ENCODE assay signal across 9 mouse cellular contexts in genomic region chr3:28543380-28543984, GRCm38 (mm10).
DNase-seq lines count a peak whose midpoint lies in the region; ATAC-seq and TF ChIP-seq lines count a peak whose summit lies in the region.
"Had no signal": no experiment of that assay in that cellular context is flagged by ENCODE, and none has a peak within 500 bp of the region (broad histone marks: within the 10 kb centered on the region; RNA-seq: fewer than 3 reads in every experiment).

No protein-coding gene starts in this region.

- no peak for ATAC-seq in cerebellum, adult (ENCODE audit: insufficient number of reproducible peaks, low FRiP score, low TSS enrichment)
- ATAC-seq in liver, postnatal 0 days: no peak

- H3K4me2 ChIP-seq in liver, postnatal 0 days (ENCODE audit: low read depth, low read length): peak overlapping the region; percentile 3; the same call in 1 of the 2 replicates

- no peaks in the 10 kb centered on the region for H3K9me3 ChIP-seq in liver, postnatal 0 days (ENCODE audit: low read length)

- no peak overlapping the region for H3K9ac ChIP-seq in liver, postnatal 0 days (replicated peaks)

- no peaks in the 10 kb centered on the region for H3K36me3 ChIP-seq in liver, postnatal 0 days (replicated peaks; ENCODE audit: insufficient read depth, low read length)

- H3K27me3 ChIP-seq in liver, postnatal 0 days (ENCODE audit: insufficient read depth, low read length): no peaks in the 10 kb centered on the region
- H3K27me3 ChIP-seq: CH12.LX had no signal

- H3K4me1 ChIP-seq in liver, postnatal 0 days (ENCODE audit: insufficient read depth): no peaks in the 10 kb centered on the region
- peaks cover 7% of the 10 kb centered on the region for H3K4me1 ChIP-seq in olfactory bulb, adult 2 months (ENCODE audit: control insufficient read depth, insufficient read depth, low read length)

- no peak for TF ChIP-seq POLR2A in brain, embryonic 14.5 days (IDR thresholded peaks at IDR 0.05; ENCODE audit: borderline replicate concordance, extremely low read depth, insufficient read depth, insufficient read length, poor library complexity, severe bottlenecking)
- TF ChIP-seq POLR2A in olfactory bulb, adult 2 months (IDR thresholded peaks at IDR 0.05; ENCODE audit: insufficient read depth, low read depth, low read length): no peak

- H3K27ac ChIP-seq in liver, postnatal 0 days (ENCODE audit: low read depth): no peak overlapping the region
- H3K27ac ChIP-seq in olfactory bulb, adult 2 months (ENCODE audit: insufficient read depth, low read depth, low read length): 0 out of 2 replicates have a peak overlapping the region, but pooled peaks have one; percentile 26

- WGBS in liver, postnatal 0 days (ENCODE audit: insufficient replicate concordance): 61% methylated on average over 10 of the region's 10 CpGs
- 67% methylated on average over 10 of the region's 10 CpGs for WGBS in olfactory bulb, adult 2 months

- peak; percentile 45 to 58 for DNase-seq in cerebellum, postnatal 25 days
- DNase-seq in liver, postnatal 0 days: no peak
- no peak for DNase-seq in liver
- DNase-seq in brain, embryonic 14.5 days (ENCODE audit: low read depth): peak; percentile 64
- DNase-seq in kidney, postnatal 36 days: peak; percentile 21 to 61
- DNase-seq in frontal cortex, postnatal 10 days (ENCODE audit: low spot score in 2 of 2): no peak

- no peak for TF ChIP-seq EP300 in liver, postnatal 0 days (IDR thresholded peaks at IDR 0.05; ENCODE audit: low read depth)

- peak; percentile 68 for TF ChIP-seq CTCF in liver, postnatal 0 days (IDR thresholded peaks at IDR 0.05; ENCODE audit: low read depth)
- peak; percentile 45; the same call in 1 of the 2 replicates for TF ChIP-seq CTCF in brain, embryonic 14.5 days (IDR thresholded peaks at IDR 0.05; ENCODE audit: borderline replicate concordance, extremely low read depth, insufficient read depth, insufficient read length)
- TF ChIP-seq CTCF in olfactory bulb, adult 2 months (IDR thresholded peaks at IDR 0.05; ENCODE audit: insufficient read depth, low read depth, low read length): no peak

- no peak overlapping the region for H3K4me3 ChIP-seq in liver, postnatal 0 days (ENCODE audit: low read depth, low read length)
- H3K4me3 ChIP-seq in olfactory bulb, adult 2 months (ENCODE audit: insufficient read depth, low read depth, low read length): no peak overlapping the region

Comparison
In these comparisons a context has a peak if more than half of its experiments do, and no peak if none do; other contexts are left out.
1. DNase-seq: peak in cerebellum, postnatal 25 days (2 of 2), brain, embryonic 14.5 days (single experiment) and kidney, postnatal 36 days (2 of 2); none in liver, postnatal 0 days (single experiment), liver (single experiment) and frontal cortex, postnatal 10 days (0 of 2).